Comparison of ENCODE assay signal across 11 mouse cellular contexts in genomic region chr14:40927041-40927440, GRCm38 (mm10). TPM values are rescaled to one million over a fixed set of nuclear protein-coding genes. Genes with fewer than 3 reads are reported as not detected.
DNase-seq lines count a peak whose midpoint lies in the region; ATAC-seq and TF ChIP-seq lines count a peak whose summit lies in the region.
"Had no signal": no experiment of that assay in that cellular context is flagged by ENCODE, and none has a peak within 500 bp of the region (broad histone marks: within the 10 kb centered on the region; RNA-seq: fewer than 3 reads in every experiment).

No protein-coding gene starts in this region.

- ATAC-seq in heart, postnatal 0 days (ENCODE audit: insufficient read depth, low read depth), result no peak
- ATAC-seq in liver, embryonic 16.5 days (ENCODE audit: low read depth), result 0 out of 2 replicates have a peak, but pooled peaks have one; percentile 10

- H3K4me3 ChIP-seq in heart, postnatal 0 days (ENCODE audit: low read depth, low read length), result no peak overlapping the region
- H3K4me3 ChIP-seq in liver, embryonic 16.5 days (ENCODE audit: low read depth, low read length), result no peak overlapping the region
- H3K4me3 ChIP-seq: hindbrain, embryonic 13.5 days had no signal

- 50% methylated on average over 2 of the region's 2 CpGs for WGBS in heart, postnatal 0 days
- WGBS in liver, embryonic 16.5 days (ENCODE audit: insufficient replicate concordance), result 26% methylated on average over 2 of the region's 2 CpGs

- DNase-seq in heart, postnatal 0 days (ENCODE audit: low spot score), result no peak
- no peak for DNase-seq in heart, postnatal 14 days
- DNase-seq in 416B (ENCODE audit: low read depth), result peak; percentile 43
- peak; percentile 62 for DNase-seq in induced T-regulatory cell, adult 2 months (ENCODE audit: low read depth)
- no peak for DNase-seq in cerebellum, adult 18-20 months
- DNase-seq in urinary bladder, postnatal 10 days (ENCODE audit: low spot score), result no peak
- DNase-seq in urinary bladder, adult 2 months (ENCODE audit: low spot score), result no peak
- DNase-seq: cerebellum, adult 9-11 months; gastrocnemius, postnatal 10 days had no signal

- no peak overlapping the region for H3K4me2 ChIP-seq in heart, postnatal 0 days (ENCODE audit: low read depth, low read length)
- no peak overlapping the region for H3K4me2 ChIP-seq in liver, embryonic 16.5 days (ENCODE audit: low read depth, low read length)
- H3K4me2 ChIP-seq: hindbrain, embryonic 13.5 days had no signal

- TF ChIP-seq EP300 in heart, postnatal 0 days (IDR thresholded peaks at IDR 0.05; ENCODE audit: low read depth), result no peak

- no peak for TF ChIP-seq CTCF in heart, postnatal 0 days (IDR thresholded peaks at IDR 0.05; ENCODE audit: low read depth)

- H3K9me3 ChIP-seq in heart, postnatal 0 days (replicated peaks; ENCODE audit: control insufficient read depth, low read length), result no peaks in the 10 kb centered on the region
- H3K9me3 ChIP-seq in liver, embryonic 16.5 days (replicated peaks; ENCODE audit: control insufficient read depth, low read length), result no peaks in the 10 kb centered on the region
- H3K9me3 ChIP-seq: hindbrain, embryonic 13.5 days had no signal

- intact Hi-C loops in heart, postnatal 14 days (cut with DNase I), result no loop called here

- no peaks in the 10 kb centered on the region for H3K27me3 ChIP-seq in heart, postnatal 0 days (ENCODE audit: control insufficient read depth, insufficient read depth, low read length)
- no peaks in the 10 kb centered on the region for H3K27me3 ChIP-seq in liver, embryonic 16.5 days (ENCODE audit: control insufficient read depth, insufficient read depth, low read depth, low read length)
- H3K27me3 ChIP-seq: hindbrain, embryonic 13.5 days had no signal

- H3K27ac ChIP-seq in heart, postnatal 0 days (ENCODE audit: low read depth), result peak overlapping the region; percentile 30; the same call in 1 of the 2 replicates
- H3K27ac ChIP-seq in liver, embryonic 16.5 days (ENCODE audit: low read length), result peak overlapping the region; percentile 19; the same call in 1 of the 2 replicates
- H3K27ac ChIP-seq: hindbrain, embryonic 13.5 days had no signal

- peaks cover 24% of the 10 kb centered on the region for H3K4me1 ChIP-seq in heart, postnatal 0 days (ENCODE audit: control insufficient read depth, insufficient read depth)
- H3K4me1 ChIP-seq in liver, embryonic 16.5 days (ENCODE audit: control insufficient read depth, low read depth, low read length), result peaks cover 49% of the 10 kb centered on the region

- H3K36me3 ChIP-seq in heart, postnatal 0 days (replicated peaks; ENCODE audit: control insufficient read depth, insufficient read depth, low read length), result no peaks in the 10 kb centered on the region
- H3K36me3 ChIP-seq in liver, embryonic 16.5 days (ENCODE audit: control insufficient read depth, insufficient read depth), result no peaks in the 10 kb centered on the region

- no peak overlapping the region for H3K9ac ChIP-seq in heart, postnatal 0 days (replicated peaks; ENCODE audit: low read depth, low read length)
- no peak overlapping the region for H3K9ac ChIP-seq in liver, embryonic 16.5 days (ENCODE audit: low read depth, low read length)
- H3K9ac ChIP-seq: hindbrain, embryonic 13.5 days had no signal

RNA-seq across cellular contexts. Expression of gene Sh2d4b, which starts 34.0 kb away (rescaled TPM):
- 0.46 and 1.0 TPM in 2 replicates for total RNA-seq in heart, postnatal 0 days (2014; rRNA removed; ENCODE audit: low replicate concordance)
- polyA plus RNA-seq in heart, postnatal 0 days (2015; fragmentation: Nextera tagmentation; extraction: Ambion mirVana), result 0.20 and 0.21 TPM in 2 replicates
- total RNA-seq in heart, postnatal 14 days (2021), result 1 to 10 TPM in 1 of 2 experiments, under 1 TPM in 1; 0.93 to 1.2 TPM
- 0.05 and 0.08 TPM in 2 replicates for polyA plus RNA-seq in liver, embryonic 16.5 days (2015; fragmentation: Nextera tagmentation; extraction: Ambion mirVana)
- 0.32 and 0.44 TPM in 2 replicates for polyA plus RNA-seq in urinary bladder, adult 2 months (2012; rRNA removed)

RNA-seq across cellular contexts. Expression of gene Tspan14, which starts 39.6 kb away (rescaled TPM):
- 15.6 and 30.2 TPM in 2 replicates for total RNA-seq in heart, postnatal 0 days (2014; rRNA removed; ENCODE audit: low replicate concordance)
- polyA plus RNA-seq in heart, postnatal 0 days (2015; fragmentation: Nextera tagmentation; extraction: Ambion mirVana), result 21.6 and 23.8 TPM in 2 replicates
- 10 to 100 TPM; 27.9 to 28.7 TPM for total RNA-seq in heart, postnatal 14 days (2021)
- 29.1 and 30.0 TPM in 2 replicates for polyA plus RNA-seq in liver, embryonic 16.5 days (2015; fragmentation: Nextera tagmentation; extraction: Ambion mirVana)
- 55.9 and 58.9 TPM in 2 replicates for polyA plus RNA-seq in urinary bladder, adult 2 months (2012; rRNA removed)

Comparison
In these comparisons a context has a peak if more than half of its experiments do, and no peak if none do; other contexts are left out.
1. DNase-seq: peak in 416B (single experiment) and induced T-regulatory cell, adult 2 months (single experiment); none in heart, postnatal 0 days (single experiment), heart, postnatal 14 days (0 of 2), cerebellum, adult 18-20 months (0 of 2), urinary bladder, postnatal 10 days (single experiment) and urinary bladder, adult 2 months (single experiment).